Mouse (Mus musculus): ENCODE measurements at regions not wholly inside any gene's neighbourhood (a gene's known extent, or its start where the extent isn't known, plus 50 kb on each side); places are given as distances from the start of the nearest gene placed in this dataset.
"Not testable (repeated sequence)": the region's sequence is repeated elsewhere in the genome, so short reads cannot be mapped to it uniquely, and the experiment has no call there.

DNA sequence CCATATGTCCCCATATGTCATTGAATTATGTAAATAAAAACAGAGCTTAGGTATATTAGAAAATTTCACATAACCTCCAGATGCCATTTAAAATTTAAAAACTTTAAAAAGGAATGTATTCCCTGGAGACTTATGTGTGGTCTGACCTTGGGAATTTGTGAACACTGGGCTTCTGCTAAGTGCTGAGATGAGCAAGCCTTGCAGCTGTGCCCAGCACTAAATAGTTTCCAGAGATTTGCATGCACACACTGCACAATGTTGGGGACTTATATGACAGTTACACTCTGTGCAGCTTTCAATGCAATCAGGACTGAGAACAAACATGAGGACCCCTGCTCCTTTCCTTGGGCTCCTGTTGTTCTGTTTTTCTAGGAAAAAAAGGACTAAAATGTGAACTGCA, 803.6 kb upstream of the Tacstd2 start:
- TF ChIP-seq ZNF384 (IDR thresholded peaks at IDR 0.05; ENCODE audit: low read depth, low read length); HCFC1 (IDR thresholded peaks at IDR 0.05; ENCODE audit: borderline replicate concordance, insufficient read depth, low read length); CHD2 (IDR thresholded peaks at IDR 0.05; ENCODE audit: low read depth, low read length); MAFK (IDR thresholded peaks at IDR 0.05; ENCODE audit: insufficient read depth, low read depth, low read length); ZC3H11A (IDR thresholded peaks at IDR 0.05; ENCODE audit: borderline replicate concordance, low read depth, low read length): not testable (repeated sequence)

Measured in ES-E14 (cell line).